Mouse (Mus musculus) spleen, adult 18-20 months (tissue): ENCODE results near the gene Rasgef1b.

ENCODE experiments used
- DNase-seq, 2 experiments: peaks; one replicate each; pipeline ENCODE4 v3.0.0; 2022; ENCODE audit warnings: mixed read lengths in 2 of 2

Rasgef1b gene

GRCm38 (mm10) chr5:99598470-99599110 lies 130.3 kb downstream of the Rasgef1b start:
- DNase-seq: no peak

- no peak for DNase-seq
These were observed 131.2 kb downstream of the Rasgef1b start for GRCm38 (mm10) chr5:99597701-99598100.

GRCm38 (mm10) chr5:99591348-99591747 lies 137.5 kb downstream of the Rasgef1b start:
- DNase-seq: no peak

- DNase-seq: no peak
These were observed 138.3 kb downstream of the Rasgef1b start for GRCm38 (mm10) chr5:99590539-99590938.

DNA sequence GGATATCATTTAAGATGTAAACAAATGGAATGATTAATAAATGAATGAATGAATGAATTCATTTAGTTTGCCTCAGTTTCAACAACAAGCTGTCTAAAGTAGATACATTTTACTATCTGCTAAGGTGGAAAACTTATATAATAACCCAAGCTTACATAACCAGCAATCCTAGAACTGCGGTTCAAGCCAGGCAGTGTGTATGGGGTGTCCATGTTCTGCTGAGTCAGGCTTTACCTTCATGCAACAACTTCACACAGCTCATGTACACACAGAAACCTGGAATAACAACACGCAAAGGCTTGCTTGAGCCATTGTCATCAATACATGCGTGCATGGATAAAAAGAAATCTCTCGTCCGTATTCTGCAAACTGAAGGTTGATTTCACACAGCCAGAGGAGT lies 140.9 kb downstream of the Rasgef1b start:
- DNase-seq: no peak

DNA sequence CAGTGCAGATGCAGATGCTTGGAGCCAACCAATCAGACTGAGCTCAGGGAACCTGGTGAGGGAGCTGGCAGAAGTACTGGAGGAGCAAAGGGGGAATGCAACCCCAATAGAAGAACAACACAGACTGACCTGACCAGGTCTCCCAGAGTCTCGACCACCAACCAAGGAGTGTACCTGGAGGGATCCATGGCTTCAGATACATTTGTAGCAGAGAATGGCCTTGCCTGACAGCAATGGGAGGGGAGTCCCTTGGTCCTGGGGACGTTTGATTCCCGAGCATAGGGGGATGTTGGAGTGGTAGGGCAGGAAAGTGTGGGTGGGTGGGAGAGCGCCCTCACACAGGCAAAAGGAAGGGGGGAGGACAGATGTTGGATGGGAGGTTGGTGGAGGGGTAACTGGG lies 141.3 kb downstream of the Rasgef1b start:
- no peak for DNase-seq

DNA sequence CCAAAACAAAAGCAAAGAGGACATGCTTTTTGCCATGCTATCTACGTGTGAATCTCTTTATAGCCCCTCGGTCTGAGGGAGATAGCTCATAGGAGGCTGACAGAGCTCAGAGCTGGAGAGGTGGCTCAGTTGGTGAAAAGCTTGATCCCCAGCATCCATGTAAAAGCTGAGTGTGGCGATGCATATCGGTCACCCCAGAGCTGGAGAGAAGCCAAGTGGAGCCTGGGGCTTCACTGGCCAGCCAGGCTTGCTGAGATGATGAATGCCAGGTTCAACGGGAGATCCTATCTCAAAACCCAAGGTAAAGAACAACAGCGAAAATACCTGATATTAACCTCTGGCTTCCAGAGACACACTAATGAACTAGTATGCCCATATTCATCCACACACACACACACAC lies 142.6 kb downstream of the Rasgef1b start:
- DNase-seq: no peak

DNA sequence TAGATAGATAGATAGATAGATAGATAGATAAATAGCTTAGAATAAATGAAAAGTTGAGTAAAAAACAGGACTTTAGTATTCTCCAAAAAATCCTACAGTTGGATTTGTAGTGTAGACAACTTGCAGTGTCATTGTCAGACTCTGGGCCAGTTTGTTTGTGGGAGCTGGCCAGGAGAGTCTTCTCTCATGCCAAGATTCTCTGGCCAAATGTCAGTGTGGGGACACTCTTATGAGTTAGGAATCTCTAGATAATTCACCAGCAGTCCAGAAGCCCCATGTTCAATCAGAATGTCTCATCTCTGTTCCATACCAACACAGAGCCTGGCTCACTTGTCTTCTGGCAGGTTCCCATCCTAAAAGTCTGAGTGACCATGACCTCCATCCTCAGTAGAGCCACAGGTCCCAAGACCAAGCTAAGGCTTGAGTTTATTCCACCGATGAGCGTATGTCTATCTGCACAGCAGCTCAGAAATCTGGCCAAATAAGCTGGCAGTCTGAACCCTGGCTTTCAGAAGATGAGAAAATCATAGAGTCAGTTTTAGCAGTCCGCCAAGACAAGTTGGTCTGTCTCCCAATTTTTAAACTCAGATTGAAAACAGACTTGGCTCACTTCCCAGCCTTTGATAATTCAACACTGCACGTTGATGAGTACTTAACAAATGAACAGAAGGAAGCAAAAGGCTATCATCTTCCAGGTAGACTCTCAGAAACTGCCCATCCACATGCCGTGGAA lies 143.5 kb downstream of the Rasgef1b start:
- no peak for DNase-seq

GRCm38 (mm10) chr5:99584266-99584665 lies 144.6 kb downstream of the Rasgef1b start:
- no peak for DNase-seq

DNA sequence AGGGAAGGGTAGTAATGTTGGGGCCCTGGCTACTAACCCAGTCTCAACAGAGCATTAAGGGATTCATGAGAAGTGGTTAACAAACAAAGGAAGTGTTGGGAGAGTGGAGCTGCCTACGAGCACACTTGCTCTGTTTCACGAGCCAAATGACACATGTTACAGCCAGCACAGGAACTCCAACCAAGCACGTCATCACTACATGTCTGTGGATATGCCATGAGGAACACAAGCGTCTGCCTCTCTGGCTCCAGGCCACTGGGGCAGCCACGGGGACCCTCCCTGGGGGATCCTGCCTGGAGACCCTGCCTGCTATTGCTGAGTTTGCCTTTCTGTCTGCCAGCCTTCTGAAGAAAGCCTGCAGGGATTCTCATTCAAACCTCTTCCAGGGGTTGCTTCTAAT lies 146.8 kb downstream of the Rasgef1b start:
- DNase-seq: no peak

- DNase-seq: peak; percentile 9 to 57
These were observed 150.2 kb downstream of the Rasgef1b start for GRCm38 (mm10) chr5:99578692-99579091.

DNA sequence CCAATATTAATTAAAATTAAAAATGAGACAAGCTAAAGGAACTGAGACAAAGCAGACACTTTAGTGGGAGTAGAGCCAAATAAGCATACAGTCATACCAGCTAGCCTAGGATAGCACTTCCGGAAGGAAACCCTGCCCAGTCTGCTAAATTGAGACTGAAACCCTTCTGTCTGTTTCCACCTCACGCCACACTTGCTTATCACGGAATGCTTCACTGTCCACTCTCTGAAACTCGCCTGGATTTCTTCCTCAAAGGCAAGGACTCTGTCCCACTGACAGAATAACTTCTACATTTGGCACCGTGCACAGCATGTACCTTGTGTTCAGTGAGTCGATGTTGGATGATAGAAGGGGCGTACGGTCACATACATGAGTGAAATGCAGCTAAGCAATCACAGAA lies 153.0 kb downstream of the Rasgef1b start:
- DNase-seq: no peak

DNA sequence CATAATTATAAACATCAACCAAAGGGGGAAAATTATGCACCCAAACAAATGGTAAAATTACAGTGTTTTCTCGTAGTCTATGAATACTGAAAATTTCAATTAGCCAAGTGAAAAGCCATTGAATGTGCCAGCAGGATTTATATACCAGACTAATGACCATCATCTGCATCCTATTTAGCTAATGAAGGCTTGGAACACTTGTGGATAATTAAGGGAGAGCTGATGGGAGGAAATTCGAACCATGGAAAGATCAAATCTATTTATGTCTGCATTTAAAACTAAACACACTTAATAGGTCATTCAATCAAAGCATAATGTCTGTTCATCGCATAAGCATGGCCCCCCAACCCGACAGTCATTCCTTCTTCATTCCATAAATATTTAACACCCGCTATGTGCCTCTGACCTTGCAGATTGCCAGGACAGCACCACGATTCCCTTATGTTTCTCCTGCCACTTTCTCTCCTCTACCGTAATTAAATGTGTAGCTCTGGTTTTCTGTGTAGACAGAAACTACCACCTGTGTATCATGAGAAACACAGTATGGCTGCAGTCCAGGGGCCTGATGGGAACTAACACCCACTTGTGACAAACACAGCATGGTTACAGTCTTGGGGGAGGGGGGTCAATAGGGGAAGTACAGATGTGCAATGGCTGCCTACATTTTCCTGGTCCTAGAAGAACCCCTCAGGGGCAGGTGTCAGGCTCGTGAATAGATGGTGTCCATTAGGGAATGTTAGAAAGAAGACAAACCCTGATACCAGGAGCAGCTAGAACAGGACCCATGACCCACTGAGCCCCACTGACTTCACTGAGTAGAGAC lies 164.2 kb downstream of the Rasgef1b start:
- no peak for DNase-seq

- no peak for DNase-seq
These were observed 166.8 kb downstream of the Rasgef1b start for GRCm38 (mm10) chr5:99562096-99562495.

DNA sequence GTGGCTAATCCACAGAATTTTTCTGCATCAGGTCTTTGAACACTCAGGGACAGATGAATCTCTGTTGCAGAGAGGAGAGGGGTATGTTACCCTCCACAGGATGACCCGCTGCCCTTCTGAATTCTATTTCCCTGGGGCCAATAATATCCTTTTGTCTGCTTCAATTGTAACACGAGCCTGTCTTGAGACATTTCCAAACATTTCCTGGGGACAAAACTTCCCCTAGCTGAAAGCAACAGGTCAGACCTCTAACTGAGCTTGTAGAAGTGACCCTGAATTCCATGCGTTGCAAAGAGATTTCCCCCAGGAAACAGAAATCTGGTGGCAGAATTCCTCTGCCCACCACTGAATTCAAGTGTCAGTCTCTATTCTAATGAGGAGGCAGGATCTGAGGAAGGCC lies 169.1 kb downstream of the Rasgef1b start:
- DNase-seq: no peak

DNA sequence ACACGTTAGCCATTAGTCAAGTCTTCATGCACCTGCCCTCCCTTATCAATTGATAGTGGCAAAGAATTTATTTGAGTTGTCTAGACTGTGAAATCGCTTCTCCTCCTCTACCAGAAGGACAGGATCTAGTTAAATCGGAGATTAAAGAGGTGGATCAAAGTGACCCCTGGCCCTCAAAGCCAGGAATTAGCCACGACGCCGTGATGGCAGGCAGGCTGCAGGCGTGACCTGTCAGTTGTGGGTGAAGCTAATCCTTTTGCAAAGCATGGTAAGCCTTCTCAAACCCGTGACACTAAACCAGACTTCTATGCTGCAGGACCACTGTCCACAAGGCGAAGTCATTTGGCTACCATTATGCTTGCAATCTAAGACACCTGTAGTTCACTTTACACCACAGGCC lies 170.6 kb downstream of the Rasgef1b start:
- no peak for DNase-seq

DNA sequence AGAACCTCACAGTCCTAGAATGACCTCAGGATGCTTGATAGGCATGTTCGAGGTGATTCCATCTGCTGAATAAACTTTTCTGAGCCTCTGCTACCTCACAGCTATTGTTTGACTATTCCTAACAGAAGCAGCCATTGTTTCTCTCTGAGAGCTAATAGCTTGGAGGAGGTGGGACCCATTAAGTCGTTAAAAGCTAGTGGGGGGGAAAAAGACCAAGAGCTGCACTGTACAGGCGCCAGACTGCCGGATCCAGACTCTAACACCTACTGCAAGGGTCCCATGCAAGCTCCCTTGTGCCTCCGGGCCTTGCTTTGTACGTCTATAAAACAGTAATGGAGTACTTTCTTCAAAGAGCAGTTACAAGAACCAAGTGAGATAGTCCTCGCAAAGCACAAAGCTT lies 176.2 kb downstream of the Rasgef1b start:
- DNase-seq: no peak

DNA sequence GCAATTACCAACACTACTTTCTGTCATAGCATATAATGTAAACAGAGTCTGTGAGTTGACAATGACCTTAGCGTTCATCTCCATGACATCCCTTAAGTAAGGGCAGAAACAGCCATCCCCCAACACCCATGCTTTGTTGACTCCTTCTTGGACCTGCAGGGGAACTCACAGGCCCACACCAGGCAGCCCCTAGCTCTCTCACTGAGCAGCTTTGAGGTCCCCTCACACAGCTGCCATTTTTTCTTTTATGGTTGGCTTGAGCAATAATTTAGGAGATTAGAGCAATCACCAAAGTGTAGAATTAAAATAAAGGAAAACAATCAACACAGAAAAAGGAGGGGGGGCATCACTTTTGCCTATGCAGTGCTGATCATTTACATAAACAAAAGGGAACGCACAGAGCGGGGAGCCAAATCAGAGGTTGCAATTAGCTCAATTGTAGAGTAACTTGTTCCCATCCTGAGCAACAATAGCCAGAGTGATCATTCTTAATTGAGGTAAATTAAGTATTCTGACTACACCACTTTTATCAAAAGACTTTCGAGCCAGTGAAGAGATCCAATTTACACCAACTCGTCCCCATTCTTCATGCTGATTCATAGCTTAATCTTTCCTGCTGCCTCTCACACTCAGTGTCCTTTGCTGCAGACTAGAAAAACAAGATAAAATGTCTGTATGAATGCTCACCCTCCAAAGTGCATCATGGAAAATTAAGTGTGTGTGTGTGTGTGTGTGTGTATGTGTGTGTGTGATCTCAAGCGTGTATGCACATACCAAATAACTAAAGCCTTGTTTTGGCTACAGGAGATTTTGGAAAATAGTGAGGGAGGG lies 184.0 kb downstream of the Rasgef1b start:
- no peak for DNase-seq

GRCm38 (mm10) chr5:99541999-99542765 lies 186.7 kb downstream of the Rasgef1b start:
- no peak for DNase-seq

DNA sequence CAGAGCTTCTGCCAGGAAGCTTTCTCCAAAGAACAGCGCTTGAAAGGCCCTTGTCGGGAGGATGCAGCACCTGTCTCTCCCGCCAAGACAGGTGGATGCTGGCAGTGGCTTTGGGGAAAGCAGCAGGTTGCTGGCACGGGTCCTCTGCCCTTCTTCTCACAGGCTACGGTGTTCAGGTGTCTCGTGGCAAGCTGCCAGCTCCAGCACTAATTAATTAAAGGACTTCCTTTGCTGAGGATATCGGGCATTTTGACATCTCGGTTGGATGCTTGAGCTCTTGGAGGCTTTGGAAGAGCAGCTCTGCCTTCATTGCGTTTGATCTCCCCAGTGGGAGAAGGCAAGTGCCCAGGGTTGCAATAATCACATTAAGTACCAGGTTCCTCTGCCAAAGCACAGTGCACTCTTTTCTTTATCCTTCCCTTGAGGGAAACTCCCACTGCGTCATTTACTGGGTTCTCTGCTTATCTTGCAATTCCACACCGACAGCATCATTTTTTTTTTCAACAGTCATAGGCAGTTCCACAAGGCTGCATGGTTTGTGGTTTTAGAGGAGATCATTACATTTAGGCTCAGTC lies 187.5 kb downstream of the Rasgef1b start:
- DNase-seq: no peak

- no peak for DNase-seq
These were observed 195.4 kb downstream of the Rasgef1b start for GRCm38 (mm10) chr5:99533416-99533815.

DNA sequence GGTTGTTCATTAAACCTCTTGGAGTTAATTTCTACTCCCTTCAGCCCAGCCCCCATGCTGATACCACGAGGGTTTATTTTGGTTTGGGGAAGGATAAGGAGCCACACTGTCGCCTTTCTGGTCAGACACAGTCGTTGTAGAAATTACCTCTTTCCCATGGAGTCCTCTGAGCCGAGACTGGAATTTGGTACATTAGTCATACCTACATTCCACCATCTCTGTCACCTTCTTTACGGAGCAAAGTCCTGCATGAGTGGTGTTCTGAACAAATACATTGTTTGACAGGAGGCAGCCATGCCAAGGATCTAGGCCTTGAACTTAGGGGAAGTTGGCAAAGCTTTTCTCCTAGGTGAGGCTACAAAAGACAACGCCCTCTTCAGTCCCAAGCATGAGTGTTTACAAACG lies 202.1 kb downstream of the Rasgef1b start:
- no peak for DNase-seq
